Mouse (Mus musculus) right cerebral cortex, postnatal 4 days (tissue): ENCODE data around the gene Gm9732.
"Not testable (repeated sequence)": the region's sequence is repeated elsewhere in the genome, so short reads cannot be mapped to it uniquely, and the experiment has no call there.

ENCODE experiments used
- DNase-seq: peaks from one replicate; pipeline ENCODE4 v3.0.0-alpha.2; 2022

The Gm9732 gene

DNA sequence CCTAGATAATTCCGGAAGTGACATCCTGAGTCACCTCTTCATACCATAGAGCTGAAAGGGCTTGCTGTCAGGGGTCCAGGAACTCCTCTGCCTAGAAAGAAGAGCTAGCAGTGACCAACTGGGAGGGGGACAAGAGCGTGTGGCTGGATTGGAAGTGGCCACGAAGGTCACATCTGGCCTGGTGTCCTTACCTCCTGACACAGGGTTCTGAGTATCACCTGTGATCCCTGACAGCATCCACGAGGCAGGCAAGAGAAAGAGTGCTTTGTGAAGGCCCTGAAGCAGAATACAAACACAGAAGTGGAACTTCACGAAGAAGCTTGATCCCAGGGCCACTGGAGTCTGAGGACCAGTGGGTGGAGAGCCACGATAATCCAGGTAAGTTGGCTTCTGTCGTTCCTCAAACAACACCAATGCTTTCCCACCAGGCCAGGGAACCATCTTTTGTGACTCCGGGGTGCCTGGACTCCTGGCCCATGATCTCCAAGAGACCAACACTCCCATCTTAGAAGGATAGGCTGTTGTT is at the start of gene Gm9732:
Gm9732 (plus strand) TSS at position 51 of the 526 bp plus-strand sequence.
- not testable (repeated sequence) for DNase-seq

DNA sequence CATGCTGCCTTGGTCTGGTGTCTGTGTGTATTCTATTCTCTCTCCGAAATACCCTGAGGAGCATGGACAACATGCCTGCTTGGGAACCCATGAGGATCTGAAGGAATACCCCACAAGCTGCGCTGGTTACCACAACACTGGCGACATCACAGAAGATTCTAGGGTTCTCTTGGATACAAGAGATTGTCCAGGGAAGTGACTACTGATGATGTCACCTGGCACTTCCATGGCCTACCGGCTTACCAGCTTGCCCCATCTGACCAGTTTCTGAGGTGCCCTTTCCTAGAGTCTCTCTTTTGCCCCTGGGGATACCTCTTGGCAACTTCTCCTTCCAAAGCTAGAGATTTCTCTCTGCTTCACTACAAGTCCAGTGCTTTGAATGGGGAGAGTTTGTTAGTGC is 39.6 kb upstream of the Gm9732 start, which contains the start of gene Gm8122:
Gm8122 (minus strand) TSS at position 101 of the 400 bp plus-strand sequence.
- DNase-seq = not testable (repeated sequence)

DNA sequence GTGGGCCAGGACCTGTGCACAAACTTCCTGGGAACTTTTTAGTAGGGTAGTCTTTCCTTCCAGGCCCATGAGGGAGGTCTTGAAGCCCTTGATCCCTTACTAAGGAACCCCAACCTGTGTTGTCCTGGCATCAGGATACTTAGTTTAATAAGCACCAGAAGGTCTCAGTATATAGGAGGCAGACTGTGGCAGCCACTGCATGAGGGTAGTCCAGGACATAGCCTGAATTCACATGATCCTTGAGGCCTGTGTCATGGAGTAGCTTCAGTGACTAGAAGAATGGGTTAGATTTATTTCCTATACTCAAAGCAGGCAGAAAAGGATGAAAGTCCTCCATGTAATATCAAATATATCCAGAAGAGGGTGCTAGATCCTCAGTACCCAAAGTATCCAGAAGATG is 37.1 kb upstream of the Gm9732 start:
- DNase-seq = not testable (repeated sequence)

- DNase-seq = peak; percentile 7
These were observed 25.1 kb upstream of the Gm9732 start for GRCm38 (mm10) chr14:43249611-43250170.

- DNase-seq = not testable (repeated sequence)
These were observed 24.1 kb upstream of the Gm9732 start for GRCm38 (mm10) chr14:43250549-43251253.

- DNase-seq = not testable (repeated sequence)
These were observed 18.3 kb upstream of the Gm9732 start for GRCm38 (mm10) chr14:43256511-43256910.

DNA sequence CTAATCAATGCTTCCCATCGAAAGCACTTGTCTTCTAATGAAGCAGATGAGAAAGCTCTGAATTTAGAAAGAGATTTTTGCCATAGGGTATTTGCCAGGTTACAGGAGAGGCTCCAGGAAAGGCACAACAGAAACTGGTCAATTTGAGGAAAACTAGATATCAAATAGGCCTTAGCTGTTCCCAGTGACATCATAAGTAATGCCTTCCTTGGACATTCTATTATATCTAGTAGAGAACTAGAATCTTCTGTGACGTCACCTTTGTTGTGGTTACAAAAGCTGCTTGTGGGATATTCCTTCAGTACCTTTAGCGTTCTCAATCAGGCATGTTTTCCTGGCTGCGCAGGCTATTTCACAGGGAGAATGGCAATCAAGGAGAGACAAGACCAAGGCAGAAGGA is 16.5 kb upstream of the Gm9732 start, which contains the start of gene Gm8126:
Gm8126 (plus strand) TSS at position 301 of the 400 bp plus-strand sequence.
- not testable (repeated sequence) for DNase-seq

GRCm38 (mm10) chr14:43263421-43263820 is 11.4 kb upstream of the Gm9732 start:
- not testable (repeated sequence) for DNase-seq

DNA sequence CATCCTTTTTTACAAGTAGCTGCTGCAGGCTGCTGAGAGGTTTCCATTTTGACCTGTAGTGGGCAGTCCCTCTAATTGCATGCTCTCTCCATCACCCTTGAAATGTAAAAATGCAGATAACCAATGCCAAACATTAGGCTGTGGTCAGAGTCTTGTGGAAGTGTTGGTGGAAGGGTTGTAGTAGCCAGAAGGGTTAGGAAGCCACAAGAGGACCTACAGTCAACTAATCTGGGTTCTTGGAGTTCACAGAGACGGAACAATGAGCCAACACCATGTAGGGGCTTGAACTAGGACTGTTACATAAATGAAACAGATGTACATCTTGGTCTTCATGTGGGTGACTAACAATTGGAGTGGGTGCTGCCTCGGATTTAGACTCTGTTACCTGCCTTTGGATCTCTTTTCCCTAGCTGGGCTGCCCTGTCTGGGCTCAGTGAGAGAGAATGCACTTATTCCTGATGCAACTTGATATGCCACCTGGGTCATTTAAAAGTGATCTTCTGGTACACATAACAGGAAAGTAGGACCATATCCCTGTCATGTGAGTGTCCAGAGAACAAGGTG is 6.2 kb upstream of the Gm9732 start:
- not testable (repeated sequence) for DNase-seq

GRCm38 (mm10) chr14:43269211-43269610 is 5.6 kb upstream of the Gm9732 start:
- DNase-seq = not testable (repeated sequence)

GRCm38 (mm10) chr14:43273161-43273560 is 1.7 kb upstream of the Gm9732 start:
- DNase-seq = not testable (repeated sequence)

GRCm38 (mm10) chr14:43275752-43276151 is 916 bp downstream of the Gm9732 start:
- DNase-seq = not testable (repeated sequence)

- DNase-seq = not testable (repeated sequence)
These were observed 2.6 kb downstream of the Gm9732 start for GRCm38 (mm10) chr14:43277468-43277867.

GRCm38 (mm10) chr14:43278146-43278545 is 3.3 kb downstream of the Gm9732 start:
- DNase-seq = not testable (repeated sequence)

- DNase-seq = not testable (repeated sequence)
These were observed 3.8 kb downstream of the Gm9732 start for GRCm38 (mm10) chr14:43278681-43279080.

- DNase-seq = not testable (repeated sequence)
These were observed 18.7 kb downstream of the Gm9732 start, which contains the start of gene Gm8127 for GRCm38 (mm10) chr14:43293503-43293902. Gene Gm8127, minus strand, starts transcription at chr14:43293832.

DNA sequence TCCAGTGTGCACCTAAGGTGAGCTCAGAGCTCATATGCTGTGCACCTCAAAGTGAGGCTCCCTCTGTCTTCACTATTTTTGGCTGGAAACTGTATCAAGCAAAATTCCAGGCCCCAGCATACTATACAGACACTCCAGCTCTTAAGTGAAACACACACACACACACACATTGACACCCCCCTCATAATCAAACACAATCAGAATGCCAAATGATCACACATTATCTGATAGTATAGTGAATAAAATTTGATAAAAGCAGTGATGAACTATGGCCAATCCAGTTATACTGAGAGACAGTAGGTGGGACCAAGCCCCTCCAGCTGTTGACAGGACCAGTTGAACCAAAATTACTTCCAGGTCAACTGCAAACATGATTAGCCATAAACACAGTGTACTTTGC is 44.7 kb downstream of the Gm9732 start:
- DNase-seq = not testable (repeated sequence)

- DNase-seq = not testable (repeated sequence)
These were observed 53.8 kb downstream of the Gm9732 start for GRCm38 (mm10) chr14:43328603-43329002.

DNA sequence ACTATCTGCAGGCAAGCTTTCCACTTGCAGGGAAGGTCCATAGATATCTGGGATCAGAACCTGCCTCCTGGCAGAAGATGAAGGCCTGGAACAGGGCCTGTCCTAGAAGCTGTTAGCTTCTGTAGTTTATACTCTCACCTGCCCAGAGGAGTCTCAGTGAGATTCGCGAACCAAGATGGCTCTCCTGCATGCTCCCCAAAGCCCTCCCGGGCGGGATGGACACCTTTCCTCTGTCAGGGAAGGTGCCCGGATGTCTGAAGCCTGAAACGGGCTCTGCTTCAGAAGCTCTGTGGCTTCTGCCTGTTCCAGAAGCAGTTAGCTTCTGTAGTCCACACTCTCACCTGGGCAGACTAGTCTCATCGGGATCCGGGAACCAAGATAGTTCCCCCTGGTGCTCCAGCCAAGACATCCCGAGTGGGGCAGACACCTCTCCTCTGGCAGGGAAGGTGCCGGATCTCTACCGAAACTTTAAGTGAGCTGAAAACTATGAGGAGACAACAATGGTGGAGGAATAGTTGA is 56.6 kb downstream of the Gm9732 start:
- not testable (repeated sequence) for DNase-seq

GRCm38 (mm10) chr14:43337646-43338045 is 62.8 kb downstream of the Gm9732 start:
- DNase-seq = not testable (repeated sequence)

DNA sequence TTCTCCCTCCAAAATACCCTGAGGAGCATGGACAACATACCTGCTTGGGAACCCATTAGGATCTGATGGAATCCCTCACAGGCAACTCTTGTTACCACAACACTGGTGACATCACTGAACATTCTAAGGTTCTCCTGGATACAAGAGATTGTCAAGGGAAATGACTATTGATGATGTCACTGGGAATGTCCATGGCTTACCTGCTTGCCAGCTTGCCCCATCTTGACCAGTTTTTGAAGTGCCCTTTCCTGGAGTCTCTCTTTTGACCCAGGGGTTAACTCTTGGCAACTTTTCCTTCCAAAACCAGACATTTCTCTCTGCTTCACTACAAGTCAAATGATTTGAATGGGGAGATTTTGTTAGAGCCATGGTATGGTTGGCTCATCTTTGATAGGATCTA is 72.9 kb downstream of the Gm9732 start, which contains the start of gene 1700001F09Rik:
1700001F09Rik (minus strand) TSS at position 101 of the 400 bp plus-strand sequence.
- DNase-seq = not testable (repeated sequence)

GRCm38 (mm10) chr14:43352944-43353343 is 78.1 kb downstream of the Gm9732 start:
- not testable (repeated sequence) for DNase-seq
